Mouse (Mus musculus): ENCODE results near the gene Zswim3. TPM values are rescaled to one million over a fixed set of nuclear protein-coding genes. Genes with fewer than 3 reads are reported as not detected.

Gene Zswim3
- polyA plus RNA-seq, 1 experiment from 2014 or later = 5.3 TPM

- TF ChIP-seq EP300 (IDR thresholded peaks at IDR 0.05) (no peak), CTCF (IDR thresholded peaks at IDR 0.05) (peak; percentile 69)
Measured at GRCm38 (mm10) chr2:164785481-164786387, 19.2 kb upstream of the Zswim3 start, which contains the start of gene Snx21. Gene Snx21, plus strand, starts transcription at chr2:164785823.

GRCm38 (mm10) chr2:164786388-164786885, 18.5 kb upstream of the Zswim3 start:
- peak overlapping the region; percentile 70 for H3K9ac ChIP-seq (replicated peaks; ENCODE audit: low read depth)
- no peaks in the 10 kb centered on the region for H3K36me3 ChIP-seq (ENCODE audit: insufficient read depth, low read length)
- 0 out of 2 replicates have a peak, but pooled peaks cover 8% of the 10 kb centered on the region for H3K4me1 ChIP-seq (ENCODE audit: insufficient read depth, low read depth, low read length)
- TF ChIP-seq EP300 (IDR thresholded peaks at IDR 0.05) (no peak), CTCF (IDR thresholded peaks at IDR 0.05) (no peak)
- no peaks in the 10 kb centered on the region for H3K27me3 ChIP-seq (replicated peaks; ENCODE audit: insufficient read depth, low read length)
- H3K9me3 ChIP-seq (ENCODE audit: low read length) = no peaks in the 10 kb centered on the region
- H3K4me2 ChIP-seq (replicated peaks; ENCODE audit: low read depth, low read length) = peak overlapping the region; percentile 89
- H3K4me3 ChIP-seq (ENCODE audit: low read depth, low read length) = peak overlapping the region; percentile 71
- DNase-seq (ENCODE audit: low spot score) (peak; percentile 80), ATAC-seq (peak; percentile 32)
- H3K27ac ChIP-seq (ENCODE audit: low read length) = peak overlapping the region; percentile 96
- 5% methylated on average over 15 of the region's 15 CpGs for WGBS

More at GRCm38 (mm10) chr2:164785481-164786387, 19.2 kb upstream of the Zswim3 start, which contains the start of gene Snx21:
- under 1% methylated on average over 59 of the region's 89 CpGs for WGBS
- Histone ChIP-seq H3K27me3 (replicated peaks; ENCODE audit: insufficient read depth, low read length) (no peaks in the 10 kb centered on the region), H3K27ac (ENCODE audit: low read length) (peak within 1 kb of the TSS; percentile 96), H3K36me3 (ENCODE audit: insufficient read depth, low read length) (no peaks in the 10 kb centered on the region), H3K4me1 (ENCODE audit: insufficient read depth, low read depth, low read length) (0 out of 2 replicates have a peak, but pooled peaks cover 8% of the 10 kb centered on the region), H3K9me3 (ENCODE audit: low read length) (no peaks in the 10 kb centered on the region), H3K9ac (replicated peaks; ENCODE audit: low read depth) (peak within 1 kb of the TSS; percentile 70), H3K4me2 (replicated peaks; ENCODE audit: low read depth, low read length) (peak within 1 kb of the TSS; percentile 89), H3K4me3 (ENCODE audit: low read depth, low read length) (peak within 1 kb of the TSS; percentile 71)
- DNase-seq (ENCODE audit: low spot score) = peak; percentile 95
- ATAC-seq = peak; percentile 94

- H3K27ac ChIP-seq (ENCODE audit: low read length) = peak overlapping the region; percentile 20; the same call in 1 of the 2 replicates
- DNase-seq (ENCODE audit: low spot score) = no peak
- no peak for ATAC-seq
Measured at GRCm38 (mm10) chr2:164787032-164787431, 17.9 kb upstream of the Zswim3 start.

GRCm38 (mm10) chr2:164787779-164788178, 17.1 kb upstream of the Zswim3 start:
- DNase-seq (ENCODE audit: low spot score) (no peak), ATAC-seq (no peak)
- 0 out of 2 replicates have a peak, but pooled peaks cover 8% of the 10 kb centered on the region for H3K4me1 ChIP-seq (ENCODE audit: insufficient read depth, low read depth, low read length)
- no peak overlapping the region for H3K27ac ChIP-seq (ENCODE audit: low read length)
- peak overlapping the region; percentile 22; the same call in 1 of the 2 replicates for H3K4me2 ChIP-seq (replicated peaks; ENCODE audit: low read depth, low read length)
- no peak overlapping the region for H3K9ac ChIP-seq (replicated peaks; ENCODE audit: low read depth)
- peaks cover 13% of the 10 kb centered on the region; the same call in 1 of the 2 replicates for H3K36me3 ChIP-seq (ENCODE audit: insufficient read depth, low read length)
- no peaks in the 10 kb centered on the region for H3K27me3 ChIP-seq (replicated peaks; ENCODE audit: insufficient read depth, low read length)
- TF ChIP-seq CTCF (IDR thresholded peaks at IDR 0.05) = no peak
- no peak for TF ChIP-seq EP300 (IDR thresholded peaks at IDR 0.05)
- H3K9me3 ChIP-seq (ENCODE audit: low read length) = no peaks in the 10 kb centered on the region
- no peak overlapping the region for H3K4me3 ChIP-seq (ENCODE audit: low read depth, low read length)
- 74% methylated on average over 10 of the region's 10 CpGs for WGBS

More at GRCm38 (mm10) chr2:164787032-164787431, 17.9 kb upstream of the Zswim3 start:
- peak overlapping the region; percentile 89 for H3K4me2 ChIP-seq (replicated peaks; ENCODE audit: low read depth, low read length)
- WGBS = 70% methylated on average over 3 of the region's 3 CpGs
- 0 out of 2 replicates have a peak, but pooled peaks cover 8% of the 10 kb centered on the region for H3K4me1 ChIP-seq (ENCODE audit: insufficient read depth, low read depth, low read length)
- H3K4me3 ChIP-seq (ENCODE audit: low read depth, low read length) = no peak overlapping the region
- no peak for TF ChIP-seq CTCF (IDR thresholded peaks at IDR 0.05)
- TF ChIP-seq EP300 (IDR thresholded peaks at IDR 0.05) = no peak
- no peak overlapping the region for H3K9ac ChIP-seq (replicated peaks; ENCODE audit: low read depth)
- H3K36me3 ChIP-seq (ENCODE audit: insufficient read depth, low read length) = peaks cover 6% of the 10 kb centered on the region; the same call in 1 of the 2 replicates
- H3K9me3 ChIP-seq (ENCODE audit: low read length) = no peaks in the 10 kb centered on the region
- H3K27me3 ChIP-seq (replicated peaks; ENCODE audit: insufficient read depth, low read length) = no peaks in the 10 kb centered on the region

- H3K4me2 ChIP-seq (replicated peaks; ENCODE audit: low read depth, low read length) = no peak overlapping the region
- H3K9me3 ChIP-seq (ENCODE audit: low read length) = no peaks in the 10 kb centered on the region
- DNase-seq (ENCODE audit: low spot score) (no peak), ATAC-seq (no peak)
- no peak overlapping the region for H3K27ac ChIP-seq (ENCODE audit: low read length)
- peaks cover 16% of the 10 kb centered on the region; the same call in 1 of the 2 replicates for H3K36me3 ChIP-seq (ENCODE audit: insufficient read depth, low read length)
- 70% methylated on average over 4 of the region's 4 CpGs for WGBS
- no peak overlapping the region for H3K9ac ChIP-seq (replicated peaks; ENCODE audit: low read depth)
- TF ChIP-seq EP300 (IDR thresholded peaks at IDR 0.05) (no peak), CTCF (IDR thresholded peaks at IDR 0.05) (no peak)
- H3K27me3 ChIP-seq (replicated peaks; ENCODE audit: insufficient read depth, low read length) = no peaks in the 10 kb centered on the region
- H3K4me1 ChIP-seq (ENCODE audit: insufficient read depth, low read depth, low read length) = 0 out of 2 replicates have a peak, but pooled peaks cover 8% of the 10 kb centered on the region
- H3K4me3 ChIP-seq (ENCODE audit: low read depth, low read length) = no peak overlapping the region
Measured at GRCm38 (mm10) chr2:164788411-164788810, 16.5 kb upstream of the Zswim3 start.

- 0 out of 2 replicates have a peak, but pooled peaks cover 8% of the 10 kb centered on the region for H3K4me1 ChIP-seq (ENCODE audit: insufficient read depth, low read depth, low read length)
- no peak overlapping the region for H3K4me3 ChIP-seq (ENCODE audit: low read depth, low read length)
- 0 out of 2 replicates have a peak overlapping the region, but pooled peaks have one; percentile 38 for H3K27ac ChIP-seq (ENCODE audit: low read length)
- H3K4me2 ChIP-seq (replicated peaks; ENCODE audit: low read depth, low read length) = no peak overlapping the region
- peaks cover 21% of the 10 kb centered on the region; the same call in 1 of the 2 replicates for H3K36me3 ChIP-seq (ENCODE audit: insufficient read depth, low read length)
- 41% methylated on average over 4 of the region's 4 CpGs for WGBS
- H3K27me3 ChIP-seq (replicated peaks; ENCODE audit: insufficient read depth, low read length) = no peaks in the 10 kb centered on the region
- H3K9me3 ChIP-seq (ENCODE audit: low read length) = no peaks in the 10 kb centered on the region
- ATAC-seq (peak; percentile 46), DNase-seq (ENCODE audit: low spot score) (peak; percentile 88)
- H3K9ac ChIP-seq (replicated peaks; ENCODE audit: low read depth) = no peak overlapping the region
- TF ChIP-seq EP300 (IDR thresholded peaks at IDR 0.05) (0 out of 2 replicates have a peak, but pooled peaks have one; percentile 35), CTCF (IDR thresholded peaks at IDR 0.05) (no peak)
Measured at GRCm38 (mm10) chr2:164790451-164790850, 14.4 kb upstream of the Zswim3 start.
